In the genomic region with DNA sequence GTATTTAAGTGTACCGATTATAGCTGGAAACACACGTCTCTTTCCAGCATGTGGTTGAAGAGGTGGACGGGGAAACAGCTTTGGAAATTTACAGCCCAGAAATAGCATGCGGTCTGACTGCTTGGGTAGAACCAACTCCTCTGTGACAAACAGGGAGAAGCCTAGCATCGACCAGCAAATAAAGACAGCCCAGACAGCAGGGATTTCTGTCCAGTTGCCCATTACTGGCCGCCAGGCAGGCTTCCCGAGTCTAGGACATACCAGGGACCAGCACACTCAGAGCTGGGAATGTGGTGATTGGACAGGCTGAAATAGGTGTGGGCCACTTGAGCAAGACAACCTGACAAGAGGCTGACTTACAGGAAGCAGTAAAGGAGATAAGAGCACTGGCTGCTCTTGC, we compare ENCODE assay signal across 24 mouse cellular contexts. TPM values are rescaled to one million over a fixed set of nuclear protein-coding genes. Genes with fewer than 3 reads are reported as not detected.
DNase-seq lines count a peak whose midpoint lies in the region; ATAC-seq and TF ChIP-seq lines count a peak whose summit lies in the region.
"Had no signal": no experiment of that assay in that cellular context is flagged by ENCODE, and none has a peak within 500 bp of the region (broad histone marks: within the 10 kb centered on the region; RNA-seq: fewer than 3 reads in every experiment).

No protein-coding gene starts in this region.

- peak overlapping the region; percentile 28; the same call in 1 of the 2 replicates for H3K27ac ChIP-seq in layer of hippocampus, adult 2 months
- H3K27ac ChIP-seq: forebrain, embryonic 15.5 days; heart, adult 2 months; heart, embryonic 13.5 days; hindbrain, postnatal 0 days; kidney, embryonic 15.5 days; liver, embryonic 15.5 days; lung, embryonic 15.5 days; macrophage had no signal

- H3K4me3 ChIP-seq in layer of hippocampus, adult 2 months: no peak overlapping the region
- H3K4me3 ChIP-seq: forebrain, embryonic 15.5 days; heart, adult 2 months; heart, embryonic 13.5 days; kidney, embryonic 15.5 days; liver, embryonic 15.5 days; lung, embryonic 15.5 days had no signal

- peak; percentile 82 for ATAC-seq in cerebellum, adult (ENCODE audit: insufficient number of reproducible peaks, low FRiP score, low TSS enrichment)
- ATAC-seq: forebrain, embryonic 15.5 days; hindbrain, postnatal 0 days; intestine, postnatal 0 days had no signal

- no peak for TF ChIP-seq CTCF in layer of hippocampus, adult 2 months (conservative IDR thresholded peaks at IDR 0.05)

- no peak for DNase-seq in cerebellum, postnatal 4 days (ENCODE audit: low spot score in 2 of 2)
- peak in 1 of 2 experiments; percentile 29 for DNase-seq in layer of hippocampus, adult 2 months (ENCODE audit: low spot score in 2 of 2)
- no peak for DNase-seq in layer of hippocampus, postnatal 14 days (ENCODE audit: low spot score in 2 of 2)
- DNase-seq in right cerebral cortex, adult 2 months (ENCODE audit: low spot score in 2 of 2): peak; percentile 51 to 53
- DNase-seq in right cerebral cortex, postnatal 14 days: no peak
- no peak for DNase-seq in thymus, adult 18-20 months
- DNase-seq: adrenal gland, postnatal 10 days; cerebellum, adult 9-10 months; gastrocnemius, postnatal 36 days; heart, adult 2 months; heart, postnatal 14 days; kidney, postnatal 4 days; layer of hippocampus, adult 9-11 months; liver; thymus, postnatal 25 days had no signal

RNA-seq across cellular contexts. Expression of a gene that starts 35.3 kb away (rescaled TPM):
- 10 to 100 TPM; 20.4 to 22.6 TPM for total RNA-seq in layer of hippocampus, adult 2 months (2021)
- total RNA-seq in layer of hippocampus, postnatal 14 days (2021): 10 to 100 TPM; 35.3 to 39.0 TPM

Comparison
In these comparisons a context has a peak if more than half of its experiments do, and no peak if none do; other contexts are left out.
1. DNase-seq: peak in right cerebral cortex, adult 2 months (2 of 2); none in cerebellum, postnatal 4 days (0 of 2), layer of hippocampus, postnatal 14 days (0 of 2), right cerebral cortex, postnatal 14 days (single experiment) and thymus, adult 18-20 months (0 of 2).